Mouse (Mus musculus) myocyte (in vitro differentiated cells): ENCODE measurements around the gene Atxn2.

Source experiments
- CEBPB ChIP-seq: IDR thresholded peaks from 2 replicates; pipeline ENCODE4 v1.6.1; 2011; ENCODE audit warnings: mild to moderate bottlenecking, moderate library complexity; ENCODE audit not compliant: poor library complexity, insufficient read depth, severe bottlenecking
- E2F4 ChIP-seq: IDR thresholded peaks from one replicate; pipeline ENCODE4 v1.6.1; 2011; ENCODE audit warnings: mild to moderate bottlenecking, control low read depth, moderate library complexity; ENCODE audit not compliant: insufficient read depth
- MAX ChIP-seq: IDR thresholded peaks from one replicate; pipeline ENCODE4 v1.6.1; 2011; ENCODE audit warnings: low read depth, mild to moderate bottlenecking, control low read depth
- MYOD1 ChIP-seq, 3 experiments: IDR thresholded peaks; one replicate each; pipeline ENCODE4 v1.6.1; 2011; ENCODE audit warnings: control low read depth in 2 of 3, low read depth in 2 of 3, mild to moderate bottlenecking in 2 of 3, moderate library complexity in 1 of 3; ENCODE audit not compliant: insufficient read length in 2 of 3, control insufficient read depth in 1 of 3
- MYOG ChIP-seq, 3 experiments: IDR thresholded peaks; one replicate each; pipeline ENCODE4 v1.6.1; 2011; ENCODE audit warnings: control low read depth in 2 of 3, low read depth in 2 of 3, mild to moderate bottlenecking in 2 of 3; ENCODE audit not compliant: insufficient read length in 2 of 3, control insufficient read depth in 1 of 3, insufficient read depth in 1 of 3
- POLR2A ChIP-seq: IDR thresholded peaks from one replicate; pipeline ENCODE4 v1.6.1; 2011; ENCODE audit warnings: low read depth, mild to moderate bottlenecking, control low read depth, moderate library complexity; ENCODE audit not compliant: insufficient read length
- POLR2AphosphoS2 ChIP-seq: IDR thresholded peaks from one replicate; pipeline ENCODE4 v1.6.1; 2011; ENCODE audit warnings: low read depth, control low read depth; ENCODE audit not compliant: insufficient read length
- REST ChIP-seq: IDR thresholded peaks from one replicate; pipeline ENCODE4 v1.6.1; 2011; ENCODE audit warnings: mild to moderate bottlenecking, control low read depth, moderate library complexity; ENCODE audit not compliant: insufficient read depth, insufficient read length
- SRF ChIP-seq: IDR thresholded peaks from one replicate; pipeline ENCODE4 v1.6.1; 2011; ENCODE audit warnings: low read depth; ENCODE audit not compliant: control insufficient read depth, insufficient read length
- TCF12 ChIP-seq: IDR thresholded peaks from one replicate; pipeline ENCODE4 v1.6.1; 2011; ENCODE audit warnings: mild to moderate bottlenecking, control low read depth; ENCODE audit not compliant: poor library complexity, insufficient read depth, severe bottlenecking
- TCF3 ChIP-seq: IDR thresholded peaks from one replicate; pipeline ENCODE4 v1.6.1; 2011; ENCODE audit warnings: low read depth, control low read depth; ENCODE audit not compliant: insufficient read length
- USF1 ChIP-seq: IDR thresholded peaks from one replicate; pipeline ENCODE4 v1.6.1; 2011; ENCODE audit warnings: low read depth, mild to moderate bottlenecking, control low read depth, moderate library complexity

DNA sequence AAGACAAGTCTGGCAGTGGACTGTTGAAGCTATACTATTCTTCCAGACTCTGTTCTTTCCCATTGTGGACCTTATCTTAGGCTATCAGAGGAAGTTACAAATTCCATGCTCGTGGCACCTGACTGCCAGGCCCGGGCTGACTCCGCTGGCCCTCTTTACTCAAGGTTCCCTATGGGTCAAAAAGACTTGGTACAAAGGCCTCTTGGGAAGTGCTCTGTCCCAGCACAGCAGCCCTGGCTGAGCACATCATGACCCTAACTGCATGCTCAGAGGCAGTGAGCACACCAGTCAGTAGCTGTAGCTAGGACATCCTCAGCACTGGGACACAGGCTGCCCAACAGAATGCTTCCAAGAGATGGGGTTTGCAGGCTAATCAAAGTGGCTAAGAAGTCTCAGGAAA, 109.5 kb downstream of the Atxn2 start:
- TF ChIP-seq USF1 (no peak), POLR2AphosphoS2 (peak; percentile 81), MAX (no peak), POLR2A (peak; percentile 38), E2F4 (no peak), CEBPB (no peak), SRF (no peak), TCF3 (no peak), REST (no peak), MYOG (IDR thresholded peaks at IDR 0.05; ENCODE audit: control insufficient read depth in 1 of 3, insufficient read depth in 1 of 3, insufficient read length in 2 of 3, low read depth in 2 of 3) (no peak), TCF12 (no peak), MYOD1 (IDR thresholded peaks at IDR 0.05; ENCODE audit: control insufficient read depth in 1 of 3, insufficient read length in 2 of 3, low read depth in 2 of 3) (no peak)
